Mouse (Mus musculus): ENCODE data around the gene Cyp2j7. TPM values are rescaled to one million over a fixed set of nuclear protein-coding genes. Genes with fewer than 3 reads are reported as not detected.

Cyp2j7 gene
- not detected for total RNA-seq (2023)

DNA sequence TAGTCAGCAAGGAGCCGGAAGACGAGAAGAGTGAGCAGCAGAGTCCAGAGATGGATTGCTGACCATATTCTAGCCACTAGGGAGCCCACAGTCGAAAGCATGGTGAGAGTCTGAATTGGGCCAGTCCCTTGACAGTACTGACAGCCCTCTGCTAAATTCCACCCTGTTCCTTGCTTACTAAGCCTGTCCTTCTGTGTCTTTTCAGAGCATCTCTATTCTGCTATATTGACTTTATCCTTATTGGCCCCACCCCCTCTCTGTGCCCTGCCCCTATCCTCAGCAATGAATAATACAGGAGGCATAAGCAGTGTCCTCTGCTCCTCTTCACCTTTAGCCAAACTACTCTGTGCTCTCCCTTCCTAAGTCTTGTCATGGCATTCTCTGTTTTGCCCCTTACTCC lies at the start of gene Cyp2j7:
Gene Cyp2j7 (minus strand): TSS at position 101 of the 400 bp plus-strand sequence.

Other genes with a start within 250 kb of the Cyp2j7 start
- not detected for gene Cyp2j13, start 159.1 kb downstream of the Cyp2j7 start, total RNA-seq (2023)
- gene Cyp2j12, start 95.5 kb downstream of the Cyp2j7 start, total RNA-seq (2023): not detected
- not detected for gene Cyp2j11, start 112.0 kb upstream of the Cyp2j7 start, total RNA-seq (2023)